Mouse (Mus musculus) layer of hippocampus, adult 8-10 months (tissue): Measurements from ENCODE around the gene Ism1. TPM values are rescaled to one million over a fixed set of nuclear protein-coding genes. Genes with fewer than 3 reads are reported as not detected.

Experiments used
- DNase-seq, 2 experiments: peaks; one replicate each; pipeline ENCODE4 v3.0.0; 2022; ENCODE audit warnings: low spot score in 2 of 2
- total RNA-seq, 4 experiments: library from RNA; stranded (reverse); gene quantifications; 2 replicates each; pipeline ENCODE4 v1.2.4; 2022

Ism1 gene
- total RNA-seq, result 1 to 10 TPM; 3.2 to 5.7 (median 4.2) TPM

DNA sequence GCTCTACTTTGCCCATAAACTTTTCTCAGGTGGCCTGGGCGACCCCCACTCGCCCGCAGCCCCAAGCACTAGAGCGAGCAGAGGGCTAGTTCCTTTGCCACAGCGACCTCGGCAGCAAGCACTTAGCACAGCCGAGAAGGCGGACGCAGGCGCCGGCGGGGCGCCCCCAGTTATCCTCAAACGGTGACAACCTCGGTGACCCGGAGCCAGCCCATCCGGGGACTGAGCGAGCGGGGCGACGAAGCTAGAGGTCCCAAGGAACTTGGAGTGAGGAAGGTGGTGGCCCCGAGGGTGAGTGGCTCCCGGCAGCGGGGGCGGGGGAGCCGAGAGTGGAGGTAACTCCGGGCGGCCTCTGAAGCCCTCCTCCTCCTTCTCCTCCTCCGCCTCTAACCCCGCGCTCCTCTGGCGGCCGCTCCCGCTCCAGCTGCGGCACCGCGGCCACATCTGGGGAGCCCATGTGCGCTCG lies at the start of gene Ism1:
Ism1 (plus strand) TSS at position 370 of the 466 bp plus-strand sequence.
- peak in 1 of 2 experiments; percentile 15 for DNase-seq

DNA sequence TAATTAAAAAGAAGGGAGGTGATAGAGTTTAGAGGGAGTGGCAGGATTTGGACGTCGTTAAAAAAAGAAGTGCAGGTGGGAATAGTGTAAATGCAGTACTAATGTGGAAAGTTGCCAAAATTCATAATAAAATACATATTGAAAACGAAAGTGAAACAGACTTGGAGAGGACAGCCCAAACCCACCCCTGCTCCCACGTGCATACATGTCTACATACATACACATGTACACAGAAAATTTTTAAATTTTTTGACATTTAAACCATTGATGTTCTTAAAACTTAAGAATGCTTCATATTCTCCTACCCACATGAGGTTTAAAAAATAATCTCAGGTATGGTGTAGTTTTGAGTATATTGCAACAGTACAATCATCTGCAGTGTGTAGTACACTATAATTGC lies 49.2 kb upstream of the Ism1 start:
- no peak for DNase-seq

DNA sequence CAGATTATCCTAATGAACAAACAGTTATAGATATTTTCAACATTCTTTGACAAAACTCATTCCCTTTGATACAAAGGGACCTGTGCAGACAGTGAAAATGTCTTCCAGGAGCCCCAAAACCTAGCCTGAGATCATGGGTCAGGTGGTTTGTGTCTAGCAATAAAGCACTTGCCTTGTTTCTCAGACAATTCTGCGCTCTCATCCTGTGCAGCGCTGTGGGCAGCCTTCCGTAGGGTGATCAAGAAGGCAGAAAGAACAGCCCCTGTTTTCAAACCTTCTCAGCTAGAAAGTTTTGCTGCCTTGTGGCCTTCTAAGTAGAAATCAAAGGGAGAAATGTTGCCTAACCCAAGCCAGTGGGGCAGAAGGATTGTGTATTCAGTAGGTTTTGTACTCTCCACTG lies 48.3 kb upstream of the Ism1 start:
- DNase-seq, result no peak

DNA sequence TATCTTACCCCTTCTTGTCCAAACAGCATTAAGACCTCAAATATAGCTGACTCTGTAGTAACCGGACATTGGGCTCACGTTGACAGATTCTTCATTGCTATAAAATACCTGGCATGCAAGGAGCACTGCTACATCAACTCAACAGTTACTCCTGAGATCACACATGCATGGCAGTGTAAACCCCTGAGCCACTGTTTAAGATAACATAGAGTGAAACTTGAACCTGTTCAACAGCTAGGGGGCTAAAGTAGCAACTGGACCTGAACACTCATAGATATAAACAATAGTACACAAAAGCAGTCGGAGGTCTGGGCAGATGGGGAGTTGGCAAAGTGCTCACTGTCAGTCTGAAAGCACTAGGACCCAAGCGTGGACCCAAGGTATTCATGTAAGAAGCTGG lies 43.5 kb upstream of the Ism1 start:
- DNase-seq, result no peak

DNA sequence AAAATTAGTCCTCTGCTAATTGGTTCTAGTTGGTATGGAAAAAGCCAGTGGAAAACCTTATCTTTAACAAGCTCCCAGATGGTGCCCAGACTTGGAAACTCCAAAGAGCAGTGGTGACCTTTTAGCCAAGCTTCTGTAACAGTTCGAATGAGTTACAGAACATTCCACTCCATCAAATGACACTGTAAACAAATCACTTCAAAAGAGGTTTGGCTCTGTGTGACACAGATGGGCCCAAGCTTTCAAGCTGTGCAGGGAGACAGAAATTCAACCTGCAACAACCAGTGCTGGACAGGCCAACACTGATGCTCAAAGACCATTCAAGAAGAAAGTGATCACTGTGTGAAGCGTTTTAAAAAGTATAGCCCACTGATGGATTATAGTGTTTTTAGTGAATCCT lies 40.1 kb upstream of the Ism1 start:
- no peak for DNase-seq

DNA sequence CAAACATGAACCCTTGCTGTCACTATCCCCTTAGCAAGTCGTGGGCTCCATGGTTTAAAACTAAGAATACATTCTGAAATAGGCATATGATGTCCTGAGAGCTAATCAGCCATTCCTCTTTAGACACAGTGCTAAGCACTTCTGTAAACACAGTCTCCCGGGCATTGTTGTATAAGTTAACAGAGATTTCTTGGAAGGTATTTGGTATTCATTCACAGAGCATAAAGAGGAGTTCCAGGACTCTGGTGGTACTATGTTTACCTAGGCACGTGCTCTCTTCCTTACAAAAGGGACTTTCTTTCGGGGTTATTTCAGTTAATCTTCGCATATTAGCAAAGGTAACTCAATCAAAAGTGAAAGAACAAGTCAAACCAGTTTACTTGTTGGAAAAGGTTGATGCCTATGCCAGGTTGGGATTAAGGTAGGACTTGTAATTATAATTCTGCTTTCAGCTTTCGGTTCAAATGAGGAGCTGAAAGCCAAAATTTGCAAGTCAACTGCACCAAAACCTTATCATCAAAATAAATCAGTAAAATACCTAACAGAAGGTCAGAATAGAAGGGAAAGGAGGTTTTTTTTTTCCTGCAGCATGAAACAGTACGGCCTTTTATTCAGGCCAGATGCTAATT lies 36.1 kb upstream of the Ism1 start:
- DNase-seq, result no peak

DNA sequence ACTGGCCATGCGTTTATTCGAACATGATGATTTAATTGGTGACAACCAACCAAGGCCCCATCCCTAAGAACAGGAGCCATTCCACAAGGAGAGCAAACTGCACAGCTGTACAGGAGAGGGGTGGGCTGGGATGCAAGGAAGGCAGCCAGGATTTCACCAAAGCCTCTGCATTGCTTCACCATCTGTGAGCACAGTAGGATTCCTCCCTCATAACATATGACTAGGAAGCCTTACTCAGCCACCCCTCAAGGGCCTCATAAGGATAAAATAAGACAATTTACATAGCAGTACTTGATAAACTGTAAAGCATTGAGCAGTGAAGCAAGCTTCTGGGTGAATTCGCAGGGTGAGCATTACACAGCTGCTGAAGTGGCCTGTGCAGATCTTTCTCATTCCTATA lies 28.5 kb upstream of the Ism1 start:
- DNase-seq, result peak; percentile 30

DNA sequence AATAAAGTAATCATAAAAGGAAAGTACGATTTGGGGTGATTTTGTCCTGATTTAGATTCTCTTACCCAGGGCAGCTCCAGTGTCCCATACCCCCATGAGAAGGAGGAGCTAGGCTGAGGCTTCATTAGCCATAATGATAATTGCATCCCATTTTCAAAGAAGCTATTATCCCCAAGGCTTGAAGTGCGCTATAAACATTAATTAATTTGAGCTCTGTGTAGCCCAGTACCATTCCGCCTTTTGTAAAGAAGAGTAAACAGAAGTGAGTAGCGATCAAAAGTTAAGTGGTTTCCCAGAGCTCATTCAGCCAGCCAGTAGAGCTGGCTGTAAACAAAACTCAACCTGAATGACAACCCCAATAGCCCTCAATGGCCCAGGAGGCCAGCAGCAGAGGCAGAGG lies 21.2 kb upstream of the Ism1 start:
- no peak for DNase-seq

DNA sequence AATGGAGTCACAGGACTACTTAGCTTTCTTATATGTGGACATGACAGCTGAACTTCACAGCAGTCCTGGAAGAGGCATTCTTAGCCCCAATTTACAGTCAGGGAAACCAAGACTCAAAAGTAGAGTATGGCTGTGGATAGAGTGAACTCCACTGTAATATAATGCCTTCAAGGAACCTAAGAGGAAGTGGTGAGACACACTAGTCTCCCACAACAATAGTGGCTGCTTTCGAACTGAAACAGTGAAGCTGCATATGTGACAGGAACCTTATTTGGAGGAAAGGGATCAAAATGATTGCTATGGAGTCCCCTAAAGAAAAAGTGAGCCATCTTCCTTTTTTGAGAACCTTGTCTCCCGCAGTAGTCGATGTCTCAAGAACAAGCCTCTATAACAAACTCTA lies 6.1 kb upstream of the Ism1 start:
- DNase-seq, result no peak

DNA sequence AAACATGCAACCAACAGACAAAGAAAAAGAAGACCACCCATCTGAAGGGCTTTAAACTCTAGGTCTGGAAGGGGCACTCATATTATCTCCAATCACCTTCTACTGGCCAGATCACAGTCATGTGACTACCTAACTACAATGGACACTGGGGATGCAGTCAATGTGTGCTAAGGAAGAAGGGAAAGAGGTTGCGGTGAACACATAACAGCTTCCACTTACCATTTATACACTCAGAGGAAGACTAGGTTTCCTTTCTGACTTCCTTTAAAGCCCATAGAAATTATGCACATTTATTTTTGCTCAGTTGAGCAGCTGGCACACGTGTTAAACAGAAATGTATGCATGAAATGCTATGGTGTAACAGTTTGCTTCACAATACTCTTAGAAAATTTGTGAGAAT lies 5.6 kb upstream of the Ism1 start:
- DNase-seq, result no peak

DNA sequence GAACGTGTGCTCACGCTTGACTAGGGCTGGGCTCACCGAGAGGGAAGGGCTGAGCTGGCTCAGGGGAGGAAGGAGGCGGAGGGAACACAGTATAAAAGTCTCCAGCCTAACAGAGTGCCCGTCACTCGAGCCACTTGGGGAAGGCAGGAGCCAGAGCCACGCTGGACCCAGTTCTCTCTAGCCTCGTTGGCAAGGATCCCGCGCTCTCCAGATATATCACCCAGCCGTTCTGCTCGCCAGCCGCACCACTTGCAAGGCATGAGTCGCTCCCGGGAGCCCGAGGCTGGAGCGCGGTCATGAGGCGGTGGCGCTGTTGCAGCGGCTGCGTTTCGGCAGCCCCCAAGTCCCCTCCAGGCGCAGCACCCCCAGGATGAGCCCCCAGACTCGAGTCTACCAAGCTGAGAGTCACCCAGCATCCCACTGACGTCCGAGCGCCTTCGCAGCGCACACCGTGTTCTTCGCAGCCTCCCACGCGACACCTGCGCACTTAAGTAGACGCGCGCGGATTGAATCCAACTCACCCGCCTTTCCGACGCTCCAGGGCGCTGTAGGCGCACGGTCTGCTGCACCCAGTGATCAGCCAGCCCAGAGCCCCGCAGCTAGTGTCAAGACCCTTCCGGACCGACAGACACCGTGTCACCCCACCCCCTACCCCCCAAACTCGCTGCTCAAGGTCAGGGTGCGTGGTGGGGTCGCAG lies 764 bp upstream of the Ism1 start:
- DNase-seq, result peak; percentile 47 to 74

DNA sequence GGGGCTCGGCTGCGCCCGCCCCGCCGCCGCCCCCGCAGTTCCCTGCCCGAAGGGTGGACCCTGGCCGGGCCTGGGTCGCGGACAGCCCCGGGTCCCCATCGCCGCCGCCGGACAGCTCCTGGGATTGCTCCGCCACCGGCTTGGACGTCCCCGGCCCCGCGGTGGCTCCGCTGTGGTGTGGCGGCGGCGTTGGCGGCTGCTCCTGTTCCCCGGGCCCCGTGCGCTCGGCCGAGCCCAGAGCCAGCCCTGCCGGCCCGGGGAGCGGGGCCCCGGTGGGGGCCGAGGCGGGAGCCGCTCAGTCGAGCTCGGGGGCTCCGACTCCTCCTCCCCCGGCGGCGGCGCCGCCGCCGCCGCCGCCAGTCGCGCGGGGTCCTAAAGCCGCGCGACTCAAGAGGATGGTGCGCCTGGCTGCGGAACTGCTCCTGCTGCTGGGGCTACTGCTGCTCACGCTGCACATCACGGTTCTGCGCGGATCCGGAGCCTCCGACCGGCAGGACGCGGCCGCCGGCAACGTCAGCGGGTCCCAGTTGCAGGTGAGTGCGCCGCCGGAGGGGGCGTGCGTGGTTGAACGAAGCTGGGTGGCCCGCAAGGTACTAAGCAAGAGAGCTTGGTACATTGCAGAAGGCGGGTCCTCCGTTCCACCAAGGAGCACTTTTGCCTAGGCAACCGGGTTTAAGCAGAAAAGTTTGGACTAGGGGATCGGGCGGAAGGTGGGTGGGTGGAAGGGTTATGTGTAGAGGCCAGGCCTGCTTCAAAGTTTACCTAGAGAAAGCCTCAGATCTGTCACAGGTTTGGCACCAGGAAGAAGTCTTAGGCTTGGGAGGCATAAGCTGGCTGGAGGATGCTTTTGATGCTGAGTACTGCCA lies 530 bp downstream of the Ism1 start:
- peak; percentile 19 to 57 for DNase-seq

DNA sequence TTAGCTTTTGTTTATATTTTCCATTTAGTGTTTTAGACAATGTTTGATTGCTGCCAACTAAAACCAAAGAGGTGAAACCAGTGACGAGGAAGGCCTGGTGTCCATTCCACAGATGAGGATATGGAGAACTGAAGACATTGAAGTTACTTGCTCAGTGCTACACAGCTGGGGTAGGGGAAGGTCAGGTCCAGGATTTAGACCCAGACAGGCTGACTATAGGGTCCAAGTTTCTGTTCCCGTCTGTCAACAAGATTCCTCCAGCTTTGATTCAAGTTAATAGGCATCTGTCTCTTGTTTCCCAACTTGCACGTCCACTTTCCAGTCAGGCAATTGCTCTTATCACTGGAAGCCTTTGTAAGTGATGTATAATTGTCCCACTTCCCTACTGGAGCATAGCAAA lies 4.6 kb downstream of the Ism1 start:
- no peak for DNase-seq

DNA sequence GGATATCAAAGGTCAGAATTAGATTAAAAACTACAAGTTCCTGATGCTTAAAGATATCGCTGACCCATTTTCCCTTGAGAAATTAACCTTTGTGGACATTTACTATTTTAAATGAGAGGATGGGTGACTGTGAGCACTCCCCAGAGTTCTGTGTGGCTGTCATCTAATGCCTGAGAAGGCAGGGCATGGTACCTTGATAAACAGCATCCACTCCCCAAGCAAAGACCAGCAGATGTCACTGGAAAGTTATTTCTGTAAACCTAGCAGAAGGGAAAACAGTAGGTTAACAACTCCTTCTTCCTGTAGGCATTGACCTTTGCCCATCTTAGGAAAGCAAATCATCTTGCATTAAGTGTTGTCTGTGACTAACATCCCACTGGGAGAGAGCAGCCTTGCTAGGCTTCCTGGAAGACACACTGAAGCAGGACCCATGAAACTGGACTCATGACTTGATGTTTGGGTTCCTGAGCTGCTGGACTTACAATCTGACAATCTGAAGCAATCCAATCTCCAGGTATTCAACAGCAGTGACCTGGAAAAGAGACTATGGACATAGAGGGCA lies 11.5 kb downstream of the Ism1 start:
- DNase-seq, result no peak

DNA sequence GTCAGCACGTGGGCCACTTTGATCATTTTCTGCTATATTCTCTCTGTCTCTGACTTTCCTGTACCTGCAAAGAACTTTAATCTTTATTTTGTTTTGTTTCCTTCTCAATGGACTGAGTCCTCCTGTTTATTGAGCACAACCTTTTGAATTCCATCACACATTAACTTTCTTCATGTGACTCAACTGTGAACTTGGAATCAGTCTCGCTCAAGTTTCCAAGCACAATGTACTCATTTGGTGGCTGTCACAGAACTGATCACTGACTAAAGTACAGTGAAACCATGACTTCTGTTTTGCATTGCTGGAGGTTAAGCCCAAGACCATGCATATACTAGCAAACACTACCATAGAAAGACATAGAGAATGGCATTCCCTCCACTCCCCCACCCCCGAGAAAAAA lies 15.5 kb downstream of the Ism1 start:
- DNase-seq, result no peak

DNA sequence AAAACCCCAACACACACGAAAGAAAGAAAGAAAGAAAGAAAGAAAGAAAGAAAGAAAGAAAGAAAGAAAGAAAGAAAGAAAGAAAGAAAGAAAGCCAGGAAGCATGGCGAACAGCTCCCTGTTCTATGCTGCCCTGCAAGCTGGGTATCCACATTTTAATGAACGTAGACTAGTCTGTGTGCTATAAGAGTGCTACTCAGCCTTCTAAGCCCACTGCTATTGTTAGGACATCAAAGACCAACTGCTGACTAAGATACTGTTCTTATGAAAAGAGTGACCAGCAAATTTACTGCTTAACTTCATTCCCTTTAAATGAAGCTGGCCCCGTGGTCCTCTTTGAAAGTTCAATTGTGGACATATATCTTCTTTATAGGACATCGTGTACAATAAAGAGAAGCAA lies 16.7 kb downstream of the Ism1 start:
- no peak for DNase-seq

DNA sequence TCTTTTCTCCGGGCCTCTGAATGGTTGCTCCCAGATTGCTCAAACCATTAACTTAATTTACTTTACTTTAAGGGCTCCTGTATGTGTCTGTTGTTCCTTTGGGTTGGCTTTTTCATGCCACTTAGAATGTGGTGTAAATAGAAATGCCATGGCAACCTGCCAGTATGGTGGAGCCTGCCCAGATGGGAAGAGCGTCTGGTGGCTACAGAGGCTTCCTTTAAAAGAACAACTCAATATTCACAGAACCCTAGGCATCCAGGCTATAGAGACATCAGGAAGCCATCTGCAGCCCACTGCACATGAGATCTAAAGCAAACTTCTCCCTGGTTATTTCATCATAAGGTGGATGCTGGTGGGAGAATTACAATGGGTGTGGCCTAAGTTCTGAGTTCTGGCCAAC lies 18.6 kb downstream of the Ism1 start:
- DNase-seq, result peak; percentile 42 to 52

DNA sequence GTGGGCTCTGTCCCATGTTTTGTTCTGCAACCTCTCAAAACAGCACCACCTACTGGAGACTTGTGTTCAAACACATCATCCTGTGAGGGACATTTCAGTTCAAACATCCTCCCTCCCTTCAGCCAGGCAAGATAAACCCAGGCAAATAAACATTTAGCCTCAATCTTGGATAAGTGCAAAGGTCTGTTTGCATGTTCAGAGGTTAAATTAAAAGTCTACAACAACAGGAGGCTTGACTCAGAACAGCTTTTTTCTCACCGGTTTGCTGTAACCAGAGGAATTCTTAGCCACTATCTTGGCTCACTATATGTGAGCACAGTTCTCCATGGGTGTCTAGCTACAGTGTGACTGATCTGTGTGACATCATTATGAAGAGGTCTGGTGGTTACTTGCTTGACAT lies 22.6 kb downstream of the Ism1 start:
- DNase-seq, result no peak

DNA sequence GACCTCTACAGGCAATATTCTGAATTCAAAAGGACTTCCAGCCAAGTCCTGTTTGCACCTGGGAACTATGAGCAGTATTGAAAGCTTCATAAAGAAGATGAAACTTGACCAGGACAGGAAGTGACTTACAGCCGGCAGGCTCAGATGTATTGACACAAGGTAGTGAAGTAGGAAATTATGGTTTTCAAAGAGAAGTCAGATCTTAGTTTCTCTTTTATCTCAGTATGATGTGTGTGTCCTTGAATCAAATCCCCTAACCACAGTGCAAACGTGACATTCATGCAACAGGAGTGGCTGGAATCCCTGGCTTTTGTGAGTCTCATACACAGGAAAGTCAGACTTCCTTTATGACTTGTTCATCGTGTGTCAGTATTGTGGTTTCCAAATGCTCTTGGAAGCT lies 27.0 kb downstream of the Ism1 start:
- no peak for DNase-seq

DNA sequence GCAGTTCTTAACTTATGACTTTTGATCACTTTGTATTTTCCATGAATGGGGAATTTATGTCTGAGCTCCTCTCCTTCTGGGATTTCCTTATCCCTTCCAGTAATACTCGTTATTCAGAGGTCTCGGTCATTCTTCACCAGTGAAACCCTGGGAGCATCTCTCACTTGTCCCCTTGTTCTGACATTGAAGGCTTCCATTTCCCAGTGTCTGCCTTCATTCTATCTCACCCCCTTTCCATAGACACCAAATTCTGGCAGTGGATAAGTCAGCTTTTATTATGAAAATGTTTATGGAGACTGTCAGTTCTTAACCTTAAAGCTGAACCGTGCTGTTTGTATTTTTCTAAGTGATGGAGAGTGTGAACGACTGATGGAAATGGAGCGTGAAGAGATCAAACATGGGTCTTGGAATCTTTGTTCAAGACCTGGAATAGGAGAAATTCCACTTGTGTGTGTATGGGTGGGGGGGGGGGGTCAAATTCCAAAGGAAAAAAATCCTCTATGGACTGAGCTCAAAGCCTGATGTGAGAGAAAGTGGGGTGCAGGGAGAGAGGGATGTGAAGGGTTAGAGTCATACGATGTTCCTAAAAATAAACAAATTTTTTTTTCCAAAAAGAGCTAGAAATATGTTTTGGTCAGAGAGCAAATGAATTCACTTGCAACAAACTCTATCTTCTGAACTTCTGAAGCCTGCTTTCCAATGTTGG lies 30.4 kb downstream of the Ism1 start:
- DNase-seq, result no peak

DNA sequence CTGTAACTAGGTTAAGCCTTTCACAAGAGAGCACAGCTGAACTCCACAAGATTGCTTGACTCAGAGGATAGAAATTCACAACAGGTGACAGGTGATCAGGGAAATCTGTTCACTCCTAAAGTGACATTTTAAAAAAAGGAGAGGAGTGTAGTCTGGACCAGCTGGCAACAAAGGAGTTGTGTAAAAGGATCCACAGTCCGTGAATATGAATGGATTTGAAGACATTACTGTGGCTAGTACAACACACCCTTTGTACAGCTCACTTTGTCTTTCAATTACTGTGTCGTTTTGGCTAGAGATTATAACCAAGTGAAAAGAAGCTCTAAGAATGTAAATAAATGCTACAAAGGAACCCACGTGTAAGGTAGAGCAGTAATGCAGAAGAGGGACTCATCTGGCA lies 33.7 kb downstream of the Ism1 start:
- DNase-seq, result no peak
